Comparison of ENCODE assay signal across 21 mouse cellular contexts in genomic region chr2:73507886-73508285, GRCm38 (mm10). TPM values are rescaled to one million over a fixed set of nuclear protein-coding genes. Genes with fewer than 3 reads are reported as not detected.
DNase-seq lines count a peak whose midpoint lies in the region; ATAC-seq and TF ChIP-seq lines count a peak whose summit lies in the region.
"Had no signal": no experiment of that assay in that cellular context is flagged by ENCODE, and none has a peak within 500 bp of the region (broad histone marks: within the 10 kb centered on the region; RNA-seq: fewer than 3 reads in every experiment).

No protein-coding gene starts in this region.

- 0 out of 2 replicates have a peak, but pooled peaks cover 5% of the 10 kb centered on the region for H3K36me3 ChIP-seq in intestine, postnatal 0 days (ENCODE audit: control insufficient read depth, insufficient read depth)
- H3K36me3 ChIP-seq in intestine, embryonic 16.5 days (ENCODE audit: control insufficient read depth, insufficient read depth, low read length) = no peaks in the 10 kb centered on the region
- 0 out of 2 replicates have a peak, but pooled peaks cover 2% of the 10 kb centered on the region for H3K36me3 ChIP-seq in embryonic facial prominence, embryonic 12.5 days
- 0 out of 2 replicates have a peak, but pooled peaks cover 3% of the 10 kb centered on the region for H3K36me3 ChIP-seq in embryonic facial prominence, embryonic 14.5 days (ENCODE audit: control insufficient read depth, insufficient read depth, low read length)
- peaks cover 2% of the 10 kb centered on the region; the same call in 1 of the 2 replicates for H3K36me3 ChIP-seq in limb, embryonic 15.5 days
- H3K36me3 ChIP-seq: hindbrain, embryonic 13.5 days; lung, embryonic 15.5 days; midbrain, embryonic 13.5 days; neural tube, embryonic 13.5 days had no signal

- no peak for TF ChIP-seq CTCF in intestine, postnatal 0 days (IDR thresholded peaks at IDR 0.05; ENCODE audit: low read depth)

- peak overlapping the region; percentile 15; the same call in 1 of the 2 replicates for H3K27ac ChIP-seq in intestine, postnatal 0 days (ENCODE audit: low read depth, low read length)
- H3K27ac ChIP-seq in intestine, embryonic 16.5 days (ENCODE audit: low read length) = no peak overlapping the region
- H3K27ac ChIP-seq in embryonic facial prominence, embryonic 12.5 days = peak overlapping the region; percentile 88
- peak overlapping the region; percentile 96 for H3K27ac ChIP-seq in embryonic facial prominence, embryonic 14.5 days (replicated peaks; ENCODE audit: low read depth, low read length)
- H3K27ac ChIP-seq in limb, embryonic 15.5 days = 0 out of 2 replicates have a peak overlapping the region, but pooled peaks have one; percentile 3
- H3K27ac ChIP-seq: forebrain, embryonic 13.5 days; hindbrain, embryonic 13.5 days; kidney, postnatal 0 days; midbrain, embryonic 13.5 days; neural tube, embryonic 13.5 days had no signal

- H3K4me2 ChIP-seq in intestine, postnatal 0 days (replicated peaks; ENCODE audit: low read depth) = no peak overlapping the region
- no peak overlapping the region for H3K4me2 ChIP-seq in intestine, embryonic 16.5 days (ENCODE audit: low read depth, low read length)
- H3K4me2 ChIP-seq in embryonic facial prominence, embryonic 12.5 days (replicated peaks) = no peak overlapping the region
- H3K4me2 ChIP-seq in embryonic facial prominence, embryonic 14.5 days (ENCODE audit: low read depth, low read length) = no peak overlapping the region
- H3K4me2 ChIP-seq in limb, embryonic 15.5 days = no peak overlapping the region
- H3K4me2 ChIP-seq: forebrain, embryonic 13.5 days; hindbrain, embryonic 13.5 days; liver, embryonic 11.5 days; lung, embryonic 15.5 days; midbrain, embryonic 13.5 days; neural tube, embryonic 13.5 days had no signal

- no peak for ATAC-seq in intestine, postnatal 0 days
- no peak for ATAC-seq in intestine, embryonic 16.5 days
- no peak for ATAC-seq in embryonic facial prominence, embryonic 12.5 days (ENCODE audit: insufficient number of reproducible peaks, insufficient read depth, low FRiP score, low TSS enrichment)
- ATAC-seq in embryonic facial prominence, embryonic 14.5 days (ENCODE audit: low read depth) = no peak
- no peak for ATAC-seq in limb, embryonic 15.5 days (ENCODE audit: insufficient number of reproducible peaks, low FRiP score, low TSS enrichment, low read depth)
- ATAC-seq: forebrain, embryonic 13.5 days; midbrain, embryonic 13.5 days had no signal

- no peak overlapping the region for H3K9ac ChIP-seq in intestine, postnatal 0 days (ENCODE audit: low read depth, low read length)
- no peak overlapping the region for H3K9ac ChIP-seq in intestine, embryonic 16.5 days (ENCODE audit: low read depth, low read length)
- no peak overlapping the region for H3K9ac ChIP-seq in embryonic facial prominence, embryonic 12.5 days
- no peak overlapping the region for H3K9ac ChIP-seq in embryonic facial prominence, embryonic 14.5 days (ENCODE audit: low read depth, low read length)
- H3K9ac ChIP-seq in limb, embryonic 15.5 days = no peak overlapping the region
- H3K9ac ChIP-seq: forebrain, embryonic 13.5 days; hindbrain, embryonic 13.5 days; lung, embryonic 15.5 days; midbrain, embryonic 13.5 days; neural tube, embryonic 13.5 days had no signal

- H3K4me3 ChIP-seq in intestine, postnatal 0 days (ENCODE audit: low read depth, low read length) = no peak overlapping the region
- H3K4me3 ChIP-seq in intestine, embryonic 16.5 days (ENCODE audit: low read length) = no peak overlapping the region
- no peak overlapping the region for H3K4me3 ChIP-seq in embryonic facial prominence, embryonic 12.5 days
- no peak overlapping the region for H3K4me3 ChIP-seq in embryonic facial prominence, embryonic 14.5 days (ENCODE audit: low read depth, low read length)
- no peak overlapping the region for H3K4me3 ChIP-seq in limb, embryonic 15.5 days
- H3K4me3 ChIP-seq: forebrain, embryonic 13.5 days; hindbrain, embryonic 13.5 days; lung, embryonic 15.5 days; midbrain, embryonic 13.5 days; neural tube, embryonic 13.5 days had no signal

- no peaks in the 10 kb centered on the region for H3K9me3 ChIP-seq in intestine, postnatal 0 days (ENCODE audit: control insufficient read depth)
- H3K9me3 ChIP-seq in intestine, embryonic 16.5 days (ENCODE audit: control insufficient read depth, low read length) = no peaks in the 10 kb centered on the region
- no peaks in the 10 kb centered on the region for H3K9me3 ChIP-seq in embryonic facial prominence, embryonic 12.5 days
- no peaks in the 10 kb centered on the region for H3K9me3 ChIP-seq in embryonic facial prominence, embryonic 14.5 days (ENCODE audit: control insufficient read depth, low read length)
- no peaks in the 10 kb centered on the region for H3K9me3 ChIP-seq in limb, embryonic 15.5 days
- H3K9me3 ChIP-seq: forebrain, embryonic 13.5 days; hindbrain, embryonic 13.5 days; lung, embryonic 15.5 days; midbrain, embryonic 13.5 days; neural tube, embryonic 13.5 days had no signal

- DNase-seq in embryonic facial prominence, embryonic 14.5 days (ENCODE audit: low spot score) = no peak
- DNase-seq in right cerebral cortex, adult 18-20 months = no peak
- DNase-seq: B cell, adult 2 months; cerebellum, adult 2 months; cerebellum, postnatal 25 days; gastrocnemius, postnatal 36 days; heart, postnatal 36 days; kidney, adult 18-20 months; layer of hippocampus, postnatal 36 days; left cerebral cortex, postnatal 4 days had no signal

- H3K27me3 ChIP-seq in intestine, postnatal 0 days (replicated peaks; ENCODE audit: control insufficient read depth, insufficient read depth, low read length) = no peaks in the 10 kb centered on the region
- H3K27me3 ChIP-seq in intestine, embryonic 16.5 days (replicated peaks; ENCODE audit: control insufficient read depth, insufficient read depth, low read length) = no peaks in the 10 kb centered on the region
- no peaks in the 10 kb centered on the region for H3K27me3 ChIP-seq in embryonic facial prominence, embryonic 12.5 days
- no peaks in the 10 kb centered on the region for H3K27me3 ChIP-seq in embryonic facial prominence, embryonic 14.5 days (replicated peaks; ENCODE audit: control insufficient read depth, insufficient read depth, low read length)
- no peaks in the 10 kb centered on the region for H3K27me3 ChIP-seq in limb, embryonic 15.5 days
- H3K27me3 ChIP-seq: forebrain, embryonic 13.5 days; hindbrain, embryonic 13.5 days; lung, embryonic 15.5 days; midbrain, embryonic 13.5 days; neural tube, embryonic 13.5 days had no signal

- peaks cover 4% of the 10 kb centered on the region for H3K4me1 ChIP-seq in intestine, postnatal 0 days (replicated peaks; ENCODE audit: control insufficient read depth, insufficient read depth, low read length)
- peaks cover 28% of the 10 kb centered on the region for H3K4me1 ChIP-seq in intestine, embryonic 16.5 days (ENCODE audit: control insufficient read depth, insufficient read depth, low read length)
- H3K4me1 ChIP-seq in embryonic facial prominence, embryonic 12.5 days = peaks cover 37% of the 10 kb centered on the region
- peaks cover 23% of the 10 kb centered on the region for H3K4me1 ChIP-seq in embryonic facial prominence, embryonic 14.5 days (ENCODE audit: control insufficient read depth, insufficient read depth, low read length)
- H3K4me1 ChIP-seq in limb, embryonic 15.5 days = peaks cover 48% of the 10 kb centered on the region
- H3K4me1 ChIP-seq: forebrain, embryonic 13.5 days; midbrain, embryonic 13.5 days; neural tube, embryonic 13.5 days had no signal

- WGBS in intestine, postnatal 0 days = 60% methylated on average over 7 of the region's 7 CpGs
- 66% methylated on average over 7 of the region's 7 CpGs for WGBS in intestine, embryonic 16.5 days
- WGBS in embryonic facial prominence, embryonic 12.5 days = 62% methylated on average over 7 of the region's 7 CpGs
- WGBS in embryonic facial prominence, embryonic 14.5 days = 62% methylated on average over 7 of the region's 7 CpGs
- WGBS in limb, embryonic 15.5 days = 65% methylated on average over 7 of the region's 7 CpGs

RNA-seq across cellular contexts. Expression of gene Wipf1, which starts 21.6 kb away (rescaled TPM):
- 9.9 and 10.3 TPM in 2 replicates for polyA plus RNA-seq in intestine, postnatal 0 days (2015; fragmentation: Nextera tagmentation; extraction: Ambion mirVana)
- 9.0 and 10.7 TPM in 2 replicates for polyA plus RNA-seq in intestine, embryonic 16.5 days (2015; fragmentation: Nextera tagmentation; extraction: Ambion mirVana)
- polyA plus RNA-seq in embryonic facial prominence, embryonic 12.5 days (2016; fragmentation: Nextera tagmentation; extraction: Ambion mirVana) = 14.1 and 14.5 TPM in 2 replicates
- polyA plus RNA-seq in embryonic facial prominence, embryonic 14.5 days (2014; fragmentation: Nextera tagmentation; extraction: Ambion mirVana) = 21.5 and 23.5 TPM in 2 replicates
- polyA plus RNA-seq in limb, embryonic 15.5 days (2015; fragmentation: Nextera tagmentation; extraction: Ambion mirVana) = 15.1 TPM in 2 replicates
